Mouse (Mus musculus): ENCODE results near the gene Utp6.

DNA sequence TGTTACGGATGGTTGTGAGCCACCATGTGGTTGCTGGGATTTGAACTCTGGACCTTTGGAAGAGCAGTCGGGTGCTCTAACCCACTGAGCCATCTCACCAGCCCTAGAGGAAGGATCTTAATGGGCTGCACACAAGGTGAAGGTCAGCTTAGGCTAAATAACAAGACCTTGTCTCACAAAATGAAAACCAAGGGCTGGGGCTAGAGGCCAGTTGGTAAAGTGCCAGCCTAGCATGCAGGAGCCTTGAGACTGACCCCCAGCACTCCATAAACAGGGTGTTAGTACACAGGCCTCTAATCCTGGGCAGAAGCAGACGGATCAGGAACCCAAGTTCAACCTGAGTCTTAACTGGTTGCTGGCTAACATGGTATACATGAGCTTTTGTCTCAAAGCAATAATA lies 25.7 kb upstream of the Utp6 start:
- TF ChIP-seq POLR2A (IDR thresholded peaks at IDR 0.05; ENCODE audit: insufficient read length, low read depth) (no peak), TCF12 (IDR thresholded peaks at IDR 0.05; ENCODE audit: insufficient read depth, poor library complexity, severe bottlenecking) (no peak), MAX (IDR thresholded peaks at IDR 0.05; ENCODE audit: low read depth) (no peak), POLR2AphosphoS2 (IDR thresholded peaks at IDR 0.05; ENCODE audit: insufficient read length, low read depth) (no peak), E2F4 (IDR thresholded peaks at IDR 0.05; ENCODE audit: insufficient read depth) (no peak), TCF3 (IDR thresholded peaks at IDR 0.05; ENCODE audit: insufficient read length, low read depth) (no peak), USF1 (IDR thresholded peaks at IDR 0.05; ENCODE audit: low read depth) (no peak), CEBPB (IDR thresholded peaks at IDR 0.05; ENCODE audit: insufficient read depth, poor library complexity, severe bottlenecking) (no peak), MYOG (IDR thresholded peaks at IDR 0.05; ENCODE audit: control insufficient read depth in 1 of 3, insufficient read depth in 1 of 3, insufficient read length in 2 of 3, low read depth in 2 of 3) (no peak), SRF (IDR thresholded peaks at IDR 0.05; ENCODE audit: control insufficient read depth, insufficient read length, low read depth) (no peak)

Measured in myocyte (in vitro differentiated cells).